Mouse (Mus musculus) heart, embryonic 14.5 days (tissue): ENCODE results near the gene Fa2h. TPM values are rescaled to one million over a fixed set of nuclear protein-coding genes. Genes with fewer than 3 reads are reported as not detected.

Experiments used
- ATAC-seq: fragments of 200-750 bp; cut with Nextera tagmentation; 2 replicates; pipeline ENCODE4 v1.8.0; 2017; ENCODE audit warnings: low read depth, moderate TSS enrichment; ENCODE audit not compliant: insufficient number of reproducible peaks, insufficient read depth, low FRiP score
- H3K27ac ChIP-seq, 2 experiments: fragments of 200-500 bp in 1 of 2; fragments of 300-500 bp in 1 of 2; sonication (generic) in 1 of 2; replicated peaks in 1 of 2; 2 replicates each; pipeline ENCODE4 v1.5.1; 2012 to 2014; ENCODE audit warnings: low read depth in 2 of 2, low read length in 2 of 2, control low read depth in 1 of 2, mild to moderate bottlenecking in 1 of 2, mixed read lengths in 1 of 2; ENCODE audit not compliant: control insufficient read depth in 1 of 2, insufficient read depth in 1 of 2
- H3K27me3 ChIP-seq: fragments of 300-500 bp; sonication (generic); 2 replicates; pipeline ENCODE4 v1.6.1; 2014; ENCODE audit warnings: mild to moderate bottlenecking, low read length, control low read depth; ENCODE audit not compliant: control insufficient read depth, insufficient read depth
- H3K36me3 ChIP-seq: fragments of 300-500 bp; sonication (generic); 2 replicates; pipeline ENCODE4 v1.6.1; 2014; ENCODE audit warnings: mild to moderate bottlenecking, control low read depth, low read length, mixed read lengths; ENCODE audit not compliant: control insufficient read depth, insufficient read depth
- H3K4me1 ChIP-seq, 2 experiments: fragments of 200-500 bp in 1 of 2; fragments of 300-500 bp in 1 of 2; sonication (generic) in 1 of 2; 2 replicates each; pipeline ENCODE4 v1.6.1; 2012 to 2014; ENCODE audit warnings: low read length in 2 of 2, control low read depth in 1 of 2, mixed read lengths in 1 of 2; ENCODE audit not compliant: control insufficient read depth in 2 of 2, insufficient read depth in 2 of 2
- H3K4me2 ChIP-seq: fragments of 300-500 bp; sonication (generic); 2 replicates; pipeline ENCODE4 v1.6.1; 2014; ENCODE audit warnings: mild to moderate bottlenecking, low read length
- H3K4me3 ChIP-seq, 2 experiments: fragments of 200-500 bp in 1 of 2; fragments of 300-500 bp in 1 of 2; sonication (generic) in 1 of 2; 2 replicates each; pipeline ENCODE4 v1.5.1; 2012 to 2014; ENCODE audit warnings: low read length in 2 of 2, mild to moderate bottlenecking in 2 of 2, control low read depth in 1 of 2, low read depth in 1 of 2, moderate library complexity in 1 of 2; ENCODE audit not compliant: control insufficient read depth in 1 of 2, insufficient read depth in 1 of 2
- H3K9ac ChIP-seq: fragments of 300-500 bp; sonication (generic); 2 replicates; pipeline ENCODE4 v1.6.1; 2014; ENCODE audit warnings: mild to moderate bottlenecking, low read length
- H3K9me3 ChIP-seq: fragments of 300-500 bp; sonication (generic); 2 replicates; pipeline ENCODE4 v1.6.1; 2016; ENCODE audit warnings: low read length, control low read depth; ENCODE audit not compliant: control insufficient read depth
- WGBS: fragments of 180-500 bp; shearing (Covaris S2); extraction: QIAGEN DNeasy Blood & Tissue Kit; methylation state at CpG from one replicate; pipeline ENCODE4 v1.1.7; 2014; 5-methylcytosine and 5-hydroxymethylcytosine counted together
- polyA plus RNA-seq: library from polyadenylated mRNA; unstranded; fragments of >200 nt; fragmentation: Nextera tagmentation; extraction: Ambion mirVana; gene quantifications from 2 replicates; pipeline ENCODE4 v1.2.1, GENCODE M21; 2014

Gene Fa2h
- polyA plus RNA-seq, 1 experiment from 2014 or later = not detected

- Histone ChIP-seq H3K27ac (no peak overlapping the region), H3K36me3 (no peaks in the 10 kb centered on the region), H3K4me1 (no peaks in the 10 kb centered on the region), H3K4me2 (no peak overlapping the region), H3K27me3 (no peaks in the 10 kb centered on the region), H3K4me3 (no peak overlapping the region), H3K9ac (no peak overlapping the region), H3K9me3 (no peaks in the 10 kb centered on the region)
- ATAC-seq = no peak
- WGBS = 65% methylated on average over 6 of the region's 6 CpGs
Measured at GRCm38 (mm10) chr8:111375192-111375591, 18.4 kb downstream of the Fa2h start.

DNA sequence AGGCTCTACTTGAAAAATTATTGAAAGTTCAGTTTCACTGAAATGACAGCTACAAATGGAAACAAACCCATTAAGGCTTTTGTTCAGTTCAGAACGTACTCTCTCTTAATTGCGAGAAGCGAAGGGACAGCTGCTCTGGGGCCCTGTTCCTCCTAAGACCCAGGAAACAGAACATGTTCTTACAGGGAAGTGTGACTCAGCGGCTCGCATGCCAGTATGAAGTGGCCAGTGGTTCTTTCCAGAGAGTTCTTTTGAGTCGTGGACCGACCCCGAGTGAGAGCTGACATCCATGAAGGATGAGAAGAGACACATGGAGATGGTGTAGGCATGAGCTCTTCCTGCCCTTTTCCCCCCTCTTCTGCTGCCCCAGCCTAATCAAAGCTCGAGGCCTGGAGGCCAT is 23.9 kb downstream of the Fa2h start:
- 65% methylated on average over 9 of the region's 9 CpGs for WGBS

DNA sequence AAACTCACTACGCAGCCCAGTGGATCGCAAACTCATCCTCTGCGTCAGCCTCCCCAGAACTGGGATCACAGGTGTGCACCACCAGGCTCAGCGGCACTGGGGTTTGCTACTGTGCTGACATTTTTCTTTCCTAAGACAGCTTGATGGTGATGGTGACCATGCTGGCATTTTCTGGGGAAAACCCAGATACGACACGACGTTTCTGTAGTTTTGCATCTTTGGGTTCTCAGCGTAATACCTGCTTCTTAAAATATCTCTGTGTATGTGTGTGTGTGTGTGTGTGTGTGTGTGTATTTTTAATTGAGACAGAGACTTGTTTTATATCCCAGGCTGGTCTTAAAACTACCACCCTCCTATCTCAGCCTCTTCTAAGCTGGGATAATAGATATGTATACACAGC is 26.3 kb downstream of the Fa2h start:
- peak overlapping the region; percentile 51 for H3K9ac ChIP-seq

More for the DNA sequence above, 23.9 kb downstream of the Fa2h start:
- Histone ChIP-seq H3K4me3 (no peak overlapping the region), H3K4me2 (no peak overlapping the region), H3K9ac (no peak overlapping the region), H3K36me3 (no peaks in the 10 kb centered on the region), H3K4me1 (peaks cover 0 to 3% of the 10 kb centered on the region in 2 experiments; a peak in 1 of 4 replicates), H3K9me3 (no peaks in the 10 kb centered on the region), H3K27ac (no peak overlapping the region), H3K27me3 (peaks cover 4% of the 10 kb centered on the region; the same call in 1 of the 2 replicates)
- no peak for ATAC-seq

GRCm38 (mm10) chr8:111366610-111367234 is 26.9 kb downstream of the Fa2h start:
- peaks cover 0 to 3% of the 10 kb centered on the region in 2 experiments; a peak in 1 of 4 replicates for H3K4me1 ChIP-seq
- H3K9ac ChIP-seq = peak overlapping the region; percentile 51
- peaks cover 4% of the 10 kb centered on the region; the same call in 1 of the 2 replicates for H3K27me3 ChIP-seq
- no peaks in the 10 kb centered on the region for H3K9me3 ChIP-seq
- H3K27ac ChIP-seq = no peak overlapping the region
- H3K4me2 ChIP-seq = peak overlapping the region; percentile 57
- no peak for ATAC-seq
- WGBS = 31% methylated on average over 14 of the region's 14 CpGs
- no peaks in the 10 kb centered on the region for H3K36me3 ChIP-seq
- peak overlapping the region in 1 of 2 experiments; percentile 14; a peak in 1 of 4 replicates for H3K4me3 ChIP-seq

More for the DNA sequence above, 26.3 kb downstream of the Fa2h start:
- no peaks in the 10 kb centered on the region for H3K36me3 ChIP-seq
- H3K27ac ChIP-seq = no peak overlapping the region
- H3K27me3 ChIP-seq = peaks cover 4% of the 10 kb centered on the region; the same call in 1 of the 2 replicates
- ATAC-seq = no peak
- no peaks in the 10 kb centered on the region for H3K9me3 ChIP-seq
- H3K4me2 ChIP-seq = peak overlapping the region; percentile 57
- peaks cover 0 to 3% of the 10 kb centered on the region in 2 experiments; a peak in 1 of 4 replicates for H3K4me1 ChIP-seq
- WGBS = 81% methylated on average over 8 of the region's 8 CpGs
- peak overlapping the region in 1 of 2 experiments; percentile 14; a peak in 1 of 4 replicates for H3K4me3 ChIP-seq

GRCm38 (mm10) chr8:111363489-111363888 is 30.1 kb downstream of the Fa2h start:
- Histone ChIP-seq H3K4me3 (no peak overlapping the region), H3K27me3 (peaks cover 4% of the 10 kb centered on the region; the same call in 1 of the 2 replicates), H3K4me2 (no peak overlapping the region), H3K4me1 (peaks cover 0 to 5% of the 10 kb centered on the region in 2 experiments; a peak in 1 of 4 replicates), H3K36me3 (no peaks in the 10 kb centered on the region), H3K9me3 (no peaks in the 10 kb centered on the region), H3K27ac (no peak overlapping the region), H3K9ac (no peak overlapping the region)
- no peak for ATAC-seq
- WGBS = 80% methylated on average over 8 of the region's 8 CpGs

GRCm38 (mm10) chr8:111360579-111361209 is 32.9 kb downstream of the Fa2h start:
- Histone ChIP-seq H3K9ac (no peak overlapping the region), H3K4me2 (no peak overlapping the region), H3K4me1 (0 out of 4 replicates have a peak, but pooled peaks cover 0 to 3% of the 10 kb centered on the region in 2 experiments), H3K27me3 (peaks cover 4% of the 10 kb centered on the region; the same call in 1 of the 2 replicates), H3K4me3 (no peak overlapping the region), H3K36me3 (no peaks in the 10 kb centered on the region), H3K27ac (no peak overlapping the region), H3K9me3 (no peaks in the 10 kb centered on the region)
- WGBS = 51% methylated on average over 7 of the region's 7 CpGs
- ATAC-seq = no peak

DNA sequence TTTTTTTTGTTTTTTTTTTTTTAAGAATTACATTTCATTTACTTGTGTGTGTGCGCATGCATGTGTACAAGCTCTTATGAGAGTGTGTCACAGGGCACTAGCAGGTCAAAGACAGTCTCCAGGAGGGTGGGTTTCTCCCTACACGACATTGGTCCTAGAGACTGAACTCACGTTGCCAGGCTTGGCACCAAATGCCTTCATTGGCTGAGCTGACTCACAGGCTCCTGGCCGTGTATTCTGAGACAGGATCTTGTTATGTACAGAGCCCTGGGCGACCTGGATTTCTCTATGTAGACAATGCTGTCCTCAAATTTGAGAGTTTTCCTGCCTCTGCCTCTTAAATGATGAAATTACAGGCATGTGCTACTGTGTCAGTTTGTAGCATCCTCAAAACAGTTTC is 33.7 kb downstream of the Fa2h start:
- Histone ChIP-seq H3K36me3 (no peaks in the 10 kb centered on the region), H3K27me3 (no peaks in the 10 kb centered on the region), H3K27ac (no peak overlapping the region), H3K4me1 (0 out of 4 replicates have a peak, but pooled peaks cover 0 to 3% of the 10 kb centered on the region in 2 experiments), H3K9ac (no peak overlapping the region), H3K9me3 (no peaks in the 10 kb centered on the region), H3K4me3 (no peak overlapping the region), H3K4me2 (no peak overlapping the region)
- 69% methylated on average over 5 of the region's 5 CpGs for WGBS
- ATAC-seq = no peak
